Mouse (Mus musculus) kidney, postnatal 0 days (tissue): ENCODE results near the gene Mtif2. TPM values are rescaled to one million over a fixed set of nuclear protein-coding genes. Genes with fewer than 3 reads are reported as not detected.

ENCODE experiments used
- ATAC-seq: fragments of 200-750 bp; cut with Nextera tagmentation; replicated peaks from 2 replicates; pipeline ENCODE4 v1.8.0; 2017; ENCODE audit warnings: low read depth, moderate number of reproducible peaks, moderate TSS enrichment, moderate library complexity; ENCODE audit not compliant: low FRiP score
- DNase-seq: peaks from one replicate; pipeline ENCODE4 v3.0.0-alpha.2; 2016; ENCODE audit warnings: low spot score
- H3K27ac ChIP-seq: fragments of 300-500 bp; sonication (generic); 2 replicates; pipeline ENCODE4 v1.5.1; 2014; ENCODE audit warnings: mild to moderate bottlenecking
- H3K27me3 ChIP-seq: fragments of 300-500 bp; sonication (generic); 2 replicates; pipeline ENCODE4 v1.6.1; 2014; ENCODE audit warnings: low read length, mixed read lengths; ENCODE audit not compliant: insufficient read depth
- H3K36me3 ChIP-seq: fragments of 300-500 bp; sonication (generic); 2 replicates; pipeline ENCODE4 v1.6.1; 2014; ENCODE audit warnings: low read length, mixed read lengths; ENCODE audit not compliant: insufficient read depth
- H3K4me1 ChIP-seq: fragments of 300-500 bp; sonication (generic); replicated peaks from 2 replicates; pipeline ENCODE4 v1.6.1; 2014; ENCODE audit warnings: antibody characterized with exemption, low read length, mixed read lengths; ENCODE audit not compliant: insufficient read depth
- H3K4me2 ChIP-seq: fragments of 300-500 bp; sonication (generic); 2 replicates; pipeline ENCODE4 v1.6.1; 2014; ENCODE audit warnings: mild to moderate bottlenecking, low read length, moderate library complexity, mixed read lengths
- H3K4me3 ChIP-seq: fragments of 300-500 bp; sonication (generic); replicated peaks from 2 replicates; pipeline ENCODE4 v1.5.1; 2014; ENCODE audit warnings: low read depth, low read length
- H3K9ac ChIP-seq: fragments of 300-500 bp; sonication (generic); 2 replicates; pipeline ENCODE4 v1.6.1; 2014; ENCODE audit warnings: low read depth, low read length
- H3K9me3 ChIP-seq: fragments of 300-500 bp; sonication (generic); replicated peaks from 2 replicates; pipeline ENCODE4 v1.6.1; 2016; ENCODE audit warnings: low read length, inconsistent platforms, mixed read lengths
- CTCF ChIP-seq: IDR thresholded peaks from 2 replicates; pipeline ENCODE4 v1.5.1; 2016; ENCODE audit warnings: antibody characterized with exemption, low read depth, mild to moderate bottlenecking, moderate library complexity
- WGBS: fragments of 180-500 bp; shearing (Covaris S2); extraction: QIAGEN DNeasy Blood & Tissue Kit; methylation state at CpG from one replicate; pipeline ENCODE4 v1.1.7; 2014; 5-methylcytosine and 5-hydroxymethylcytosine counted together
- polyA plus RNA-seq: library from polyadenylated mRNA; unstranded; fragments of >200 nt; fragmentation: Nextera tagmentation; extraction: Ambion mirVana; gene quantifications from 2 replicates; pipeline ENCODE4 v1.2.1, GENCODE M21; 2015

The Mtif2 gene
- polyA plus RNA-seq, 1 experiment from 2014 or later, result 28.5 TPM

DNA sequence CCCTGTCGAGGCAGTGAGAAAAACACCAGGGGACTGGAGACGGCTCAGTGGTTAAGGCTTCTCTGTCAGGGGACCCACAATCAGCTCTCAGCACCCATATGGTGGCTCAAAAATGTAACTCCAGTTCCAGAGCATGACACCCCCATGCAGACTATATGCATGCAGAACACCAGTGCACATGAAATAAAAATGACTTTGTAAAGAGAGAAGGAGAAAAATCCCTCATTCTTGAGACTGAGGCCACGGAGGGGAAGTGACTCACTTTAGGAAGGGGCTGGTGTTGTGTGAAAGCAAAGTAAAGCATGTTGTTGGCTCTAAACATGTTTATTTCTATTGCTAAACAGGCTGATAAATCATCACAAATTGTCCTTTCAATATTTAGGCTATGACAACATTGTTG, 34.8 kb downstream of the Mtif2 start:
- no peak for DNase-seq
- H3K9ac ChIP-seq, result no peak overlapping the region
- H3K27ac ChIP-seq, result no peak overlapping the region
- H3K27me3 ChIP-seq, result no peaks in the 10 kb centered on the region
- no peaks in the 10 kb centered on the region for H3K36me3 ChIP-seq
- no peak for TF ChIP-seq CTCF
- no peak overlapping the region for H3K4me3 ChIP-seq
- no peak for ATAC-seq
- H3K9me3 ChIP-seq, result no peaks in the 10 kb centered on the region
- H3K4me1 ChIP-seq, result no peaks in the 10 kb centered on the region
- H3K4me2 ChIP-seq, result no peak overlapping the region
- 89% methylated on average over 3 of the region's 3 CpGs for WGBS

DNA sequence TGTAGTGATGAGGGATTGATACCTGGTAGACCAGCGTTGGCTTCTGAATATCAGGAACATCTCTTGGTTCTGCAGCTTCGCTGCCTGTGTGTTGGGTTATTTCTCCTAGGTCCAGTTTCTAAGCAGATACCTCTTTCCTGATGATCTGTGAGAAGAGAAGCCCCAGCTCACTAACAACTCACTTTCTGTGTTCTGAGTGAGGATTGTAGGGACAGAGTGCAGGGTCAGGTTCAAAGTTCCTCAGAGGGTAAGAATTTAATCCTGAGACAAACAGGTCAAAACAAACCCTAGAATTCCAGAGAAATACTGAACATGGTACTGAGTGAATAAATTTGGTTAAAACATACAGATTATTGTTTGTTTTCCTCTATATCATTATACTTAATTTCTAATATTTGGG, 37.2 kb downstream of the Mtif2 start:
- H3K27me3 ChIP-seq, result no peaks in the 10 kb centered on the region

DNA sequence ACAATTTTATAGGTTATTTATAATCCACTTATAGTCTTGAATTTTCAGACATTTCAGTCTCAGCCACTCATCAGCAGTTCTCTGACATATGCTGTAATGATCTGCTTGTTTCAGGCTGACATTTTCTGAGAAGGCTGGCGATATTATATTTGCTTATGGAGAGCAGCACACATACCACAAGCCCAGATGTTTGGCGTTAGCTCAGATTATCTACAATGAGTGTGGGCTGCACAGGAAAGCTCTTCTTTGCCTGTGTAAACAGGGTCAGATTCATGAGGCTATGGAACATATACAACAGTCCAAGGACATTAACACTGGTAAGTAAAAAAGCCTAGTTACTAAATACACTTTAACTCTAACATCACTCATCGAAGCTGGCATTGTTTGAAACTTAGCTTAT, 45.3 kb downstream of the Mtif2 start:
- H3K9me3 ChIP-seq, result no peaks in the 10 kb centered on the region
- 63% methylated on average over 3 of the region's 3 CpGs for WGBS
- no peak for TF ChIP-seq CTCF
- no peak overlapping the region for H3K4me2 ChIP-seq
- no peak overlapping the region for H3K27ac ChIP-seq
- H3K27me3 ChIP-seq, result no peaks in the 10 kb centered on the region
- no peaks in the 10 kb centered on the region for H3K36me3 ChIP-seq
- H3K4me1 ChIP-seq, result no peaks in the 10 kb centered on the region
- H3K4me3 ChIP-seq, result no peak overlapping the region
- no peak for ATAC-seq
- no peak overlapping the region for H3K9ac ChIP-seq
- DNase-seq, result no peak

More for the DNA sequence above, 37.2 kb downstream of the Mtif2 start:
- no peak for ATAC-seq
- TF ChIP-seq CTCF, result no peak
- Histone ChIP-seq H3K9me3 (no peaks in the 10 kb centered on the region), H3K4me3 (no peak overlapping the region), H3K36me3 (no peaks in the 10 kb centered on the region), H3K27ac (no peak overlapping the region), H3K4me2 (no peak overlapping the region), H3K9ac (no peak overlapping the region), H3K4me1 (no peaks in the 10 kb centered on the region)
- 91% methylated on average over 2 of the region's 2 CpGs for WGBS
- no peak for DNase-seq

DNA sequence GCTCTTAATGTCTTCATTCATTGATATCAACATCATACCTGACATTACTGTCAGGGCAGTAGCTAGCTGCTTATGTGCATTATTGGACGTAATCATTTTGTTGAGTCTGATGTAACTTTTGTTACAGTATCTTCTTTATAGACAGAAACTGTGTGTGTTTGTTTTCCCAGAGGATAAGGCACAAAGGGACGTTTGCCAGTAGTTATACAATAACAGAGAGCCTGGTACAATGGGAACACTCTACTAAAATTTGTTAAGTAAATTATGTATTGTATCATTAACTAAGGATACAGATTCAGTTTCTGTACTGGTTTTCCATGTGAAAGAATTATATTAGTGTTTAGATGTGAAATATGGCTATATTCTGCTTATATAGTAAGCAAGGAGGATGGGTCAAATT, 46.4 kb downstream of the Mtif2 start:
- ATAC-seq, result no peak
- Histone ChIP-seq H3K9me3 (no peaks in the 10 kb centered on the region), H3K4me2 (no peak overlapping the region), H3K4me3 (no peak overlapping the region), H3K27ac (no peak overlapping the region), H3K9ac (no peak overlapping the region), H3K4me1 (no peaks in the 10 kb centered on the region), H3K36me3 (no peaks in the 10 kb centered on the region), H3K27me3 (no peaks in the 10 kb centered on the region)
- no peak for DNase-seq
- no peak for TF ChIP-seq CTCF
- 76% methylated on average over 2 of the region's 2 CpGs for WGBS

DNA sequence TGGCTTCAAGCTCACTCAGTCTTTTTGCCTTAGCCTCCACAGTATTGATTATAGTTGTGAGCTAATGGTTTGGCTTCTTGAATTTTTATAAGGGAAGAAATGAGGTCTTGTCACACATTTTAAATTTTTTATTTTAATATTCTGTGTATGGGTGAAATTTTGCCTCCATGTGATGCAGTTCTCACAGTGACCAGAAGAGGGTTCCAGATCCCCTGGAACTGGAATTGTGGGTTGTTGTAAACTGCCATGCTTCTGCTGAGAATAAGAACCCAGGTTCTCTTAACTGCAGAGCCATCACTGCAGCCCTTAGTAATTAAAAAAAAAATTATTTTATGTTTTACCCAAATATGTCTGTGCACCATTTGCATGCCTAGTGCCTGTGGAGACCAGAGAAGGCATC, 53.4 kb downstream of the Mtif2 start:
- no peaks in the 10 kb centered on the region for H3K9me3 ChIP-seq
- no peaks in the 10 kb centered on the region for H3K36me3 ChIP-seq
- H3K27me3 ChIP-seq, result no peaks in the 10 kb centered on the region
- H3K27ac ChIP-seq, result no peak overlapping the region
- no peak overlapping the region for H3K4me3 ChIP-seq
- no peaks in the 10 kb centered on the region for H3K4me1 ChIP-seq
- H3K9ac ChIP-seq, result no peak overlapping the region
- peak; percentile 57 for TF ChIP-seq CTCF
- no peak overlapping the region for H3K4me2 ChIP-seq
- ATAC-seq, result no peak
- DNase-seq, result no peak

Other genes with a start within 250 kb of the Mtif2 start
- 19.5 and 21.8 TPM in 2 replicates for gene Ccdc88a, start 152.8 kb upstream of the Mtif2 start, polyA plus RNA-seq
- gene Prorsd1, start 11.4 kb upstream of the Mtif2 start, polyA plus RNA-seq, result 28.8 and 29.6 TPM in 2 replicates
- 0.07 TPM in 1 of 2 replicates, not detected in the other for gene Clhc1, start 21.5 kb downstream of the Mtif2 start, polyA plus RNA-seq
- gene Rps27a, start 21.7 kb downstream of the Mtif2 start, polyA plus RNA-seq, result 1,209 and 1,412 TPM in 2 replicates
- gene Rtn4, start 166.5 kb downstream of the Mtif2 start, polyA plus RNA-seq, result 62.2 and 75.0 TPM in 2 replicates